Mouse (Mus musculus) right cerebral cortex, postnatal 14 days (tissue): ENCODE measurements around the gene Slc25a44.
"Not testable (repeated sequence)": the region's sequence is repeated elsewhere in the genome, so short reads cannot be mapped to it uniquely, and the experiment has no call there.

Source experiments
- DNase-seq: peaks from one replicate; pipeline ENCODE4 v3.0.0; 2022

Slc25a44 gene

GRCm38 (mm10) chr3:88410645-88411031, 14.3 kb downstream of the Slc25a44 start:
- no peak for DNase-seq

DNA sequence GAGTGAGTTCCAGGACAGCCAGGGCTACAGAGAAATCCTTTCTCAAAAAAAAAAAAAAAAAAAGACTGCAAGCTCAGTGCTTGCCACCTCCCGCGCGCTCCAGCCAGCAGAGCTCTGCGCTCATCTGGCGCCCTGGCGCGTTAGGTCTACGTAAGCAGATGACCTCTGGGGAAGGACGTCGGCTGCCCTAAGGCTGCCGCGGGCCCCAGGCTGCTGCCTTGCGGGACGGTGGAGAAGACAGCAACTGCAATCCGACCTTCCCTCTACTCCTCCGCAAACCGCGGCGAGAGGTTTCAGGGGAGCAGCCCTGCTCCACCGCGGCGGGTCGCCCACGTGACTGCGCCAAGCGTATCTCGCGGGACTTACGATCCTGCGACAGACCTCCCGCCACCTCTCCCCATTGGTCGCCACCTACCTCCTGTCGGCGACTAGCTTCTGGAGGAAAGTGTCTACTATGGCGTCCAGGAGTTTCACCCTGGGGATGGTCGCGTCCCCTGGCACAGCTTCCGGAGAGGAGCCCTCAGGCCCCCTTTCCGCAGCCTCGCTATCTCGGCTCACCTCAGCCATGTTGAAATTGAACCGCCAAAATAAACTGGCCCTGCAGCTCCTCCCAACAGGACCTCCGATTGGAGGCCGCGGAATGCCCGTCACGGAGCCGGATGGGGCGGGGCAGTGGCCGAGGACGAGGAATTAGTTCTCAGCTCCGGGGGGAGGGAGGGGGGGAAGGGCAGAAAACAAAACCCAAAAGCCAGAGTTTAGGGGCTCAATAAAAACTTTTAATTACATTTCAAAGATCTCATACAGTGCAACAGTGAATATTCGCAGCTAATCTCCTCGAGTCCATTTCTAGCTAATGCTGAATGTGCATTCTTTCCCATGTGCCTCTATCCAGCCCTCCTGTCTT, 14.9 kb downstream of the Slc25a44 start, which contains the start of gene Pmf1:
Gene Pmf1 (minus strand): TSS at position 591 of the 904 bp plus-strand sequence.
- DNase-seq = peak; percentile 88

DNA sequence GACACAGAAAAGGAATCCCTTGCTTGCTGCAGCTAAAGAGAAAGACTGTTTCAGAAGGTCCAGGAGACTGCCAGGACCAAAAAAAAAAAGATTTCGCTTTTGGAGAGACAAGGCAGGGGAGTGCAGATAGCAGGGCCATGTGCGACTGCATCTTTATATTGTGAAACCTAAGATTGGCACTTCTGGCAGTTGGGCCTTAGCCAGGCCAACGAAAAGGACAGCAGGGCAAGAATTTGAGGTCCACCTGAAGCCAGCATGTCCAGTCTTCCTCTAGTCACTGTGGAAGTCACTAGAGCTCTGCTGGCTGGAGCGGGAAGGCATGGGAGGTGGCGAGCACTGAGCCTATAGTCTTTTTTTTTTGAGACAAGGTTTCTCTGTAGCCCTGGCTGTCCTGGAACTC, 16.0 kb downstream of the Slc25a44 start:
- no peak for DNase-seq

DNA sequence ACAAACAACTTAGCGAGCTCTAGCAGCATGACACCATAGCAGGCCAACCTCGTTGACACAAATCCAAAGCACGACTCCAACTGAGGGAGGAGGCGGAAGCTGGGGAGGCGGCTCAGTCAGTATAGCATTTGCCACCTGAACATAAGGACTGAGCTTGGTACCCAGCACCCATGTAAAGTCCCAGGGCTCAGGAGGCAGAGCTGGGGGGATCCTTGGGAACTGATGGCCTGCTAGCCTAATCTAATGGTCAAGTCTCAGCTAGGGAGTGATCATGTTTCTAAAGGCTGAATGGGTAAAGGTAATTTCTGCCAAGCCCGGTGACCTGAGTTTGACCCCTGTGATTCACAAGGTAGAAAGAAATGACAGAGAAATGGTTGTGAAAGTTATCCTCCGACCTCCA, 17.4 kb downstream of the Slc25a44 start:
- no peak for DNase-seq

- peak; percentile 48 for DNase-seq
Observed at GRCm38 (mm10) chr3:88407090-88407489, 17.8 kb downstream of the Slc25a44 start.

DNA sequence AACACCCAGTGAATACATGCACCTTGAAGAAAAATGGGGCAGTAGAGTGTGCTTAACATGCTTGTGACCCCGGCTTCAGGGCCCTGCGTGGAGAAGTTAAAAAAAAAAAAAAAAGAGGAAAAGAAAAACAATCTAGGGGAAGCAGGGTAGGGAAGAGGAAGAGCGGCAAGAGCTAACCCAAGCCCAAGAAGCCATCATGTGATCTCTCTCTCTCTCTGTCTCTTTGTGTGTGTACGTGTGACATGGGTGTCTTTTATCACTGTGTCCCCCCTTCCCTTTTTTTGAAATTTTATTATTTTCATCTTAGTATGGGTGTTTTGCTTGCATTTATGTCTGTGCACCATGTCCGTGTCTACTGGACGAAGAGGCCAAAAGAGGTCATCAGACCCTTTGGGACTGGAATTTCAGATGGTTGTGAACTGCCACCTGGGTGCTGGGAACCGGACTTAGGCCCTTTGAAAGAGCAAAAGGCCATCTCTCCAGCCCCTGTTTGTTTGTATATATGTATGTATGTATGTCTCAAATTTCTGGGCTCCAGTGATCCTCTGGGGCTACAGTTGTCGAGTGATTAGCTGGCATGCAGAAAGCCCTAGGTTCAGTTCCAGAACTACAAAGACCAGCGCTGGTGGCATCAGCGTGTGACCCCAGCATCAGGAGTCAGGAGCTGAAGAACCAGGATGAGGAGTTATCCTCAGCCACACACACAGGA, 21.3 kb downstream of the Slc25a44 start:
- DNase-seq = no peak

- no peak for DNase-seq
Observed at GRCm38 (mm10) chr3:88398666-88399065, 26.3 kb downstream of the Slc25a44 start.

GRCm38 (mm10) chr3:88395742-88396141, 29.2 kb downstream of the Slc25a44 start:
- no peak for DNase-seq

DNA sequence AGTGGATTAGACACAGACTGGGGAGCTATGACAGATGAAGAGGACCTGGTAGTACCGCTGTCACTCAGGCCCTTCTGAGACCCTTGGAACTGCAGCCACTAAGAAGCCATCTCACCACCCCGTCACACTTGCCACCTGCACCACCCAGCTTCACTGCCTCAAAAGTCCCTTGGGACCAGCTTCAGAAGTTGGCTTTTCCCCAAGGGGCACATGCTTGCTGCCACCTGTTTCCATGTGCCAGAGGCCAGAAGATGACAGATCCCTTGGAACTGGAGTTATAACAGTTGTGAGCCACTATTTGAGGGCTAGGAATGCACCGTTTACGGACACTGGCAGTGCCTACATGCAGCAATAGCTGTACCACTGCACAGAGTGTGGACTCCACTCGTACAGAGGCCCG, 29.7 kb downstream of the Slc25a44 start:
- no peak for DNase-seq

DNA sequence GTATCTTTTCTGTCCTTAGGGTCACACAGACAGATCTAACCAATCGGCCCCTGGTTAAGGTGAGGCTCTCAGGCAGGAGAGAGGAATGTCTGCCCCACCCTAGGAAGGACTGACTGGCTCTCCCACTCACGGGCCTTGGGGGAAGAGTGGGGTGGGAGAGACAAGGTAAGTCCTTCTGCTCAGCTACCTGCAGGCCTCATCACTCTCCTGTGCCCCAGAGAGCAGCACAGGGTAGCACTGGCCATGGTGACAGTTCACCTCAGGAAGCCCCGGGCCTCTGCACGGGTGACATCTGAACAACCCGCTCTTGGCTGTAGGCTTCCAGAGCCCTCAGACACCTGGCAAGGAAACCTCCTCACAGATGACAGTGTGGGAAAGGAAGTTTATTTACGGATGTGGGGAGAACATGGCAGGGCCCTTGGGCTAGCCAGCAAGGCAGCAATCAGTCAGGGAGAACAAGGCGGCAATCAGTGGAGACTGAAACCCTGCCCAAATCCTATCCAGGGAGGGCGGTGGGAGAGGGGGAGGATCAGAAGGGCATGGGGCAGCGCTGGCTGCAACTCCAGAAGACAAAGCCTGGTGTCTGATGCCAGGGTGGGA, 31.1 kb downstream of the Slc25a44 start:
- DNase-seq = no peak

DNA sequence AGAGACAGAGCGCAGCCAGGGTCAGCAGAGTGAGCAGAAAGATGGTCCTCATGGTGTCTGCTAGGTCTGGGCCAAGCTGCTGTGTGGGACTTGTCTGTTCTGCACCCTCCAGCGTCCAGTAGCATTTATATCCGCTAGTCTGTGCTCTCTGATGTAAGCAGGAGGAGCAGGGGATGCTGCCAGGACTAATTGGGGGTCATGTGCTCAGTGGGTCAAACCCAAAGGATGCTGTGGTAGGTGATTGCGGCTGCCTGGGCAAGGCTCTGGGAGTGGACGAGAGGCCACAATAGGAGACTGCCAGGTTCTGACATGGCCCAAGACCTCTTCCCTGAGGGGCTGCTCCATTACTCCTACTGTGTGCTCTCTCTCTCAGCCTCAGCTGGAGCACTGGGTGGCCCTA, 40.6 kb downstream of the Slc25a44 start, which contains the start of gene Bglap:
Gene Bglap (minus strand): TSS at position 101 of the 400 bp plus-strand sequence.
- no peak for DNase-seq

DNA sequence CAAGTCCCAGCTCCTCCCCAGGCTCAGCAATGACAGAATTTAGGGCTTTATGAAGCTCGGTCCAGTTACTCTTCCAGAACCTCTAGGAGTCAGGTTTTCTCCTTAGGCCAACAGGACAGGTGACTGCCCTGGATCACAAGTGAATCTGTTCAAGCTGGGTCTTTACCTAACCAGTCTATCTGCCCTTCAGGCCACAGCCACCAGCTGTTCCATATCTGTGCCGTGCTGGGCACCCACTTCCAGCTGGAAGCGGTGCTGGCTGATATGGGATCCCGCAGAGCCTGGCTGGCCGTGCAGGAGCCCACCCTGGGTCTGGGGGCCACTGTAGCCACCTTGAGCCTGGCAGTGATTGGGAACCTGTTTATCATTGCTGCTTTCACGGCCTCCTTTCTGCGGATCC, 42.6 kb downstream of the Slc25a44 start:
- DNase-seq = not testable (repeated sequence)

DNA sequence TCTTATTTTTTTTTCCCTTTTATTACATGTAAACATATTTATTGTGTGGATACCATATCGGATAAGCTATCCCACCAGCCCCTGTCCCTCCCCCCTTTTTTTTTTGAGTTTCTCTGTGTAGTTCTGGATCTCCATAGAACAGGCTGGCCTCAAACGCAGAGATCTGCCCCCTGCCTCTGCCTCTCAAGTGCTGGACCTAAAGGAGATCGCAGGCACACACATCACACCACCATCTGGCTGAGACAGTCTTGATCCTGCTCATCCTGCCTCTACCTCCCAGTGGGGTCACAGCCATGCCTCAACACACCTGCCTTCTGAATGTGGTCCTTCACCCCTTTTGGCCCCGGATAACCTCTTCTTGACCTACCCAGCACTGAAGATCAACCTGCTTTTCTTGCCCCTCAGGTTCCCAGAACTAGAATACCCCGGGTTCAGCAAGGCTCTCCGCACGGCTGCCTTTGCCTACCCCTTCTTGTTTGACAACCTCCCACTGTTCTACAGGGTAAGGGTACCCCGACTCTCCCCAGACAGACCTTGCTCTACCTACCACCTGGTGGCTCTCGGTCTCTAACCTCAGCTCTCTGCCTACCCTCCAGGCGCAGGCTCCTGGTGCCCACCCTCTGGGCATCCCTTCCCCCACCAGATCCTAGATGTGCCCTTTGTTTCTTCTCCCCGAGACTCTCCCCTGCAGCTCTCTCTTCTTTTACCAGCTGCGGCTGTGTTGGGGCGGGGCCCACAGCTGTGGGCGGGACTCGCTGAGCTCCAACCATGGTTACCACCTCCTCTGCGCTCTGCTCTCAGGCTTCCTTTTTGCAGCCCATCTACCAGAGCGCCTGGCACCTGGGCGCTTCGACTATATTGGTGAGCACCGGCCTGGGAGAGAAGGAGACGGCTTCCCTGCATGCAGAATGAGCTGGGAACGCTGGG, 43.3 kb downstream of the Slc25a44 start:
- not testable (repeated sequence) for DNase-seq

DNA sequence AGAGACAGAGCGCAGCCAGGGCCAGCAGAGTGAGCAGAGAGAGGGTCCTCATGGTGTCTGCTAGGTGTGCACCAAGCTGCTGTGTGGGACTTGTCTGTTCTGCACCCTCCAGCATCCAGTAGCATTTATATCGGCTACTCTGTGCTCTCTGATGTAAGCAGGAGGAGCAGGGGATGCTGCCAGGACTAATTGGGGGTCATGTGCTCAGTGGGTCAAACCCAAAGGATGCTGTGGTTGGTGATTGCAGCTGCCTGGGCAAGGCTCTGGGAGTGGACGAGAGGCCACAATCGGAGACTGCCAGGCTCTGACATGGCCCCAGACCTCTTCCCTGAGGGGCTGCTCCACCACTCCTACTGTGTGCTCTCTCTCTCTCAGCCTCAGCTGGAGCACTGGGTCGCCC, 46.3 kb downstream of the Slc25a44 start, which contains the start of gene Bglap2:
Gene Bglap2 (minus strand): TSS at position 101 of the 400 bp plus-strand sequence.
- DNase-seq = not testable (repeated sequence)

DNA sequence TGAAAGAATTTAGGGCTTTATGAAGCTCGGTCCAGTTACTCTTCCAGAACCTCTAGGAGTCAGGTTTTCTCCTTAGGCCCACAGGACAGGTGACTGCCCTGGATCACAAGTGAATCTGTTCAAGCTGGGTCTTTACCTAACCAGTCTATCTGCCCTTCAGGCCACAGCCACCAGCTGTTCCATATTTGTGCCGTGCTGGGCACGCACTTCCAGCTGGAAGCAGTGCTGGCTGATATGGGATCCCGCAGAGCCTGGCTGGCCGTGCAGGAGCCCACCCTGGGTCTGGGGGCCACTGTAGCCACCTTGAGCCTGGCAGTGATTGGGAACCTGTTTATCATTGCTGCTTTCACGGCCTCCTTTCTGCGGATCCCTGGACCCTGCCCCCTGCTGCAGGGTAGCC, 48.3 kb downstream of the Slc25a44 start:
- DNase-seq = not testable (repeated sequence)

- not testable (repeated sequence) for DNase-seq
Observed at GRCm38 (mm10) chr3:88375750-88376626, 49.0 kb downstream of the Slc25a44 start.

DNA sequence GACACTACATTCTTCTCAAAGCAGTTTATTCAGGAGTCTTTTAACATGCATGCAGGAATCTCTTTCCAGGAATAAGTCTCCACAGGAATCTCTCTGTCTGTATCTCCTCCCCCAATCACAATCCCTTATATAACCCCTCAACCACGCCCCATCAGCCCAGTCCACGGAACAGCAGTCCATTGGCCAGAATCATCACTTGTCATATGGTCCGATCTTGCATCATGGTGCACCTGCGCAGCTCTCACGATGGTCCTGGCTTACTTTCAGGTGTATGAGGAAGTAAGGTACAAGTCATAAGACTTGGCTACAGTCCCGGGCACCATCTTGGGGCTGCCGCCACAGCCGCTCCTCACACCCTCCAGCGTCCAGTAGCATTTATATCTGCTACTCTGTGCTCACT, 52.3 kb downstream of the Slc25a44 start, which contains the start of gene Bglap3:
Gene Bglap3 (minus strand): TSS at position 101 of the 400 bp plus-strand sequence.
- not testable (repeated sequence) for DNase-seq

GRCm38 (mm10) chr3:88368511-88368910, 56.4 kb downstream of the Slc25a44 start:
- DNase-seq = not testable (repeated sequence)

GRCm38 (mm10) chr3:88367517-88367916, 57.4 kb downstream of the Slc25a44 start:
- not testable (repeated sequence) for DNase-seq

- DNase-seq = peak; percentile 53
Observed at GRCm38 (mm10) chr3:88366830-88367428, 58.0 kb downstream of the Slc25a44 start.
